Mouse (Mus musculus): ENCODE data around the gene Draxin. TPM values are rescaled to one million over a fixed set of nuclear protein-coding genes. Genes with fewer than 3 reads are reported as not detected.

Gene Draxin
- total and polyA plus RNA-seq, 3 experiments: 0.04 TPM; not detected in 2

- H3K36me3 ChIP-seq (replicated peaks in 1 of 2; ENCODE audit: control insufficient read depth in 1 of 2, insufficient read depth in 1 of 2, low read length in 1 of 2): peaks cover 28 to 42% of the 10 kb centered on the region in 2 experiments
- in situ Hi-C loops (cut with MboI; ENCODE audit: low pct_ligation_motif_present, low pct_unique_long_range_greater_than_20kb, low sequenced_read_pairs) (no loop called here), dilution Hi-C loops (cut with MboI; ENCODE audit: extremely low pct_ligation_motif_present, extremely low pct_unique_long_range_greater_than_20kb, low sequenced_read_pairs) (no loop called here)
- H3K4me1 ChIP-seq (ENCODE audit: control insufficient read depth in 1 of 2, insufficient read depth in 2 of 2): no peaks in the 10 kb centered on the region
- peaks cover under 1% of the 10 kb centered on the region for H3K27me3 ChIP-seq (replicated peaks)
- TF ChIP-seq TCF12 (IDR thresholded peaks at IDR 0.05; ENCODE audit: low read depth, low read length) (no peak), MXI1 (IDR thresholded peaks at IDR 0.05; ENCODE audit: low read depth, low read length) (no peak), TBP (conservative IDR thresholded peaks at IDR 0.05; ENCODE audit: low read depth, low read length) (no peak), RCOR1 (conservative IDR thresholded peaks at IDR 0.05; ENCODE audit: low read depth, low read length) (no peak), MAZ (IDR thresholded peaks at IDR 0.05; ENCODE audit: low read depth, low read length) (no peak)
- DNase-seq (ENCODE audit: extremely low read depth): no peak
- no peaks in the 10 kb centered on the region for H3K9me3 ChIP-seq (replicated peaks; ENCODE audit: low read length)
- no peaks in the 10 kb centered on the region for H3K79me2 ChIP-seq (replicated peaks; ENCODE audit: control insufficient read depth, extremely low read depth, insufficient read depth, poor library complexity, severe bottlenecking)
- H3K4me3 ChIP-seq (replicated peaks in 1 of 3; ENCODE audit: low read depth in 2 of 3, low read length in 2 of 3, poor library complexity in 1 of 3): no peak overlapping the region
- H3K27ac ChIP-seq (ENCODE audit: insufficient read depth, low read depth): no peak overlapping the region
- no peak overlapping the region for H3K9ac ChIP-seq (ENCODE audit: insufficient read depth, low read depth)
- H3K4me2 ChIP-seq (ENCODE audit: insufficient read depth, low read depth, poor library complexity, severe bottlenecking): no peak overlapping the region
These were observed 50.4 kb downstream of the Draxin start for GRCm38 (mm10) chr4:148079944-148080596.

GRCm38 (mm10) chr4:148079212-148079611 is 51.3 kb downstream of the Draxin start:
- no peak overlapping the region for H3K4me2 ChIP-seq (ENCODE audit: insufficient read depth, low read depth, poor library complexity, severe bottlenecking)
- H3K4me1 ChIP-seq (ENCODE audit: control insufficient read depth in 1 of 2, insufficient read depth in 2 of 2): 0 out of 4 replicates have a peak, but pooled peaks cover 0 to 3% of the 10 kb centered on the region in 2 experiments
- in situ Hi-C loops (cut with MboI; ENCODE audit: low pct_ligation_motif_present, low pct_unique_long_range_greater_than_20kb, low sequenced_read_pairs) (no loop called here), dilution Hi-C loops (cut with MboI; ENCODE audit: extremely low pct_ligation_motif_present, extremely low pct_unique_long_range_greater_than_20kb, low sequenced_read_pairs) (no loop called here)
- peaks cover 1% of the 10 kb centered on the region for H3K27me3 ChIP-seq (replicated peaks)
- no peak for DNase-seq (ENCODE audit: extremely low read depth)
- H3K36me3 ChIP-seq (replicated peaks in 1 of 2; ENCODE audit: control insufficient read depth in 1 of 2, insufficient read depth in 1 of 2, low read length in 1 of 2): peaks cover 28 to 42% of the 10 kb centered on the region in 2 experiments
- TF ChIP-seq HCFC1 (IDR thresholded peaks at IDR 0.05; ENCODE audit: low read depth, low read length): no peak
- 0 out of 2 replicates have a peak, but pooled peaks have one; percentile 7 for TF ChIP-seq SMC3 (IDR thresholded peaks at IDR 0.05; ENCODE audit: low read depth, low read length)
- TF ChIP-seq CTCF (conservative IDR thresholded peaks at IDR 0.05 in 1 of 2, IDR thresholded peaks at IDR 0.05 in 1 of 2; ENCODE audit: low read depth in 2 of 2, low read length in 2 of 2): peak in 1 of 2 experiments; percentile 39; a peak in 2 of 4 replicates
- H3K27ac ChIP-seq (ENCODE audit: insufficient read depth, low read depth): no peak overlapping the region
- no peaks in the 10 kb centered on the region for H3K9me3 ChIP-seq (replicated peaks; ENCODE audit: low read length)
- H3K4me3 ChIP-seq (replicated peaks in 1 of 3; ENCODE audit: low read depth in 2 of 3, low read length in 2 of 3, poor library complexity in 1 of 3): no peak overlapping the region
- H3K9ac ChIP-seq (ENCODE audit: insufficient read depth, low read depth): no peak overlapping the region
- no peaks in the 10 kb centered on the region for H3K79me2 ChIP-seq (replicated peaks; ENCODE audit: control insufficient read depth, extremely low read depth, insufficient read depth, poor library complexity, severe bottlenecking)

DNA sequence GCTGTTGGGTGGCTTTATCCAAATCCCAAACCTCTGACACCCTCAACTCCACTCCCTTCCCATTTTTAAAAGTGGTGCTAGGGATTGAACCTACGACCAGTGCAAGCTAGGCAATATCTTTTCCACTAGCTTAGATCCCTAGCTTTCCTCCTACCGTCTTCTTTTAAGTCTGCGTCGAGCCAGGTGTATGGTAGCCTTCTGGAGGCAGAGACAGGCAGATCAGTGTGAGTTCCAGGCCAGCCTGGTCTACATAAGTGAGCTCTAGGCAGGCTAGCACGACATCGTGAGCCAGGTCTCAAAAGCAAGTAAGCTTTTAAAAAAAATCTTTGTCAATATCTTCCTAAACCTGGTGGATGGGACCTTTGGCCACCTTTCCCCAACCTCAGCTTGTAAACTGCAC is 54.6 kb downstream of the Draxin start:
- dilution Hi-C loops (cut with MboI; ENCODE audit: extremely low pct_ligation_motif_present, extremely low pct_unique_long_range_greater_than_20kb, low sequenced_read_pairs): no loop called here

More for the DNA sequence above, 54.6 kb downstream of the Draxin start:
- no peak overlapping the region for H3K27ac ChIP-seq (ENCODE audit: insufficient read depth, low read depth)
- H3K4me2 ChIP-seq (ENCODE audit: insufficient read depth, low read depth, poor library complexity, severe bottlenecking): no peak overlapping the region
- DNase-seq (ENCODE audit: extremely low read depth): no peak
- in situ Hi-C loops (cut with MboI; ENCODE audit: low pct_ligation_motif_present, low pct_unique_long_range_greater_than_20kb, low sequenced_read_pairs): no loop called here
- TF ChIP-seq ETS1 (conservative IDR thresholded peaks at IDR 0.05; ENCODE audit: low read depth, low read length): no peak
- no peak for TF ChIP-seq CHD1 (IDR thresholded peaks at IDR 0.05; ENCODE audit: low read depth, low read length)
- no peak for TF ChIP-seq MYC (IDR thresholded peaks at IDR 0.05; ENCODE audit: low read depth, low read length)
- no peak for TF ChIP-seq USF1 (IDR thresholded peaks at IDR 0.05; ENCODE audit: low read depth, low read length)
- TF ChIP-seq BHLHE40 (IDR thresholded peaks at IDR 0.05; ENCODE audit: low read depth, low read length): no peak
- TF ChIP-seq KAT2A (IDR thresholded peaks at IDR 0.05; ENCODE audit: insufficient replicate concordance, low read length): no peak
- no peak for TF ChIP-seq HCFC1 (IDR thresholded peaks at IDR 0.05; ENCODE audit: low read depth, low read length)
- no peak for TF ChIP-seq POLR2AphosphoS2 (IDR thresholded peaks at IDR 0.05; ENCODE audit: low read depth, low read length)
- no peak for TF ChIP-seq IRF4 (IDR thresholded peaks at IDR 0.05; ENCODE audit: low read depth, low read length)
- no peak for TF ChIP-seq CHD2 (IDR thresholded peaks at IDR 0.05; ENCODE audit: low read length)
- TF ChIP-seq NRF1 (IDR thresholded peaks at IDR 0.05; ENCODE audit: low read depth, low read length): no peak
- TF ChIP-seq EP300 (IDR thresholded peaks at IDR 0.05; ENCODE audit: low read length): no peak
- TF ChIP-seq MAZ (IDR thresholded peaks at IDR 0.05; ENCODE audit: low read depth, low read length): no peak
- peaks cover 13 to 21% of the 10 kb centered on the region in 2 experiments for H3K36me3 ChIP-seq (replicated peaks in 1 of 2; ENCODE audit: control insufficient read depth in 1 of 2, insufficient read depth in 1 of 2, low read length in 1 of 2)
- H3K4me1 ChIP-seq (ENCODE audit: control insufficient read depth in 1 of 2, insufficient read depth in 2 of 2): peaks cover 11 to 12% of the 10 kb centered on the region in 2 experiments
- H3K4me3 ChIP-seq (replicated peaks in 1 of 3; ENCODE audit: low read depth in 2 of 3, low read length in 2 of 3, poor library complexity in 1 of 3): no peak overlapping the region
- H3K79me2 ChIP-seq (replicated peaks; ENCODE audit: control insufficient read depth, extremely low read depth, insufficient read depth, poor library complexity, severe bottlenecking): no peaks in the 10 kb centered on the region
- H3K27me3 ChIP-seq (replicated peaks): peaks cover 3% of the 10 kb centered on the region
- no peaks in the 10 kb centered on the region for H3K9me3 ChIP-seq (replicated peaks; ENCODE audit: low read length)
- H3K9ac ChIP-seq (ENCODE audit: insufficient read depth, low read depth): no peak overlapping the region
